Mouse (Mus musculus): ENCODE data around the gene Fryl. TPM values are rescaled to one million over a fixed set of nuclear protein-coding genes. Genes with fewer than 3 reads are reported as not detected.

Fryl gene
- total and polyA plus RNA-seq, 2 experiments from 2014 or later: 17.7 to 53.6 TPM

DNA sequence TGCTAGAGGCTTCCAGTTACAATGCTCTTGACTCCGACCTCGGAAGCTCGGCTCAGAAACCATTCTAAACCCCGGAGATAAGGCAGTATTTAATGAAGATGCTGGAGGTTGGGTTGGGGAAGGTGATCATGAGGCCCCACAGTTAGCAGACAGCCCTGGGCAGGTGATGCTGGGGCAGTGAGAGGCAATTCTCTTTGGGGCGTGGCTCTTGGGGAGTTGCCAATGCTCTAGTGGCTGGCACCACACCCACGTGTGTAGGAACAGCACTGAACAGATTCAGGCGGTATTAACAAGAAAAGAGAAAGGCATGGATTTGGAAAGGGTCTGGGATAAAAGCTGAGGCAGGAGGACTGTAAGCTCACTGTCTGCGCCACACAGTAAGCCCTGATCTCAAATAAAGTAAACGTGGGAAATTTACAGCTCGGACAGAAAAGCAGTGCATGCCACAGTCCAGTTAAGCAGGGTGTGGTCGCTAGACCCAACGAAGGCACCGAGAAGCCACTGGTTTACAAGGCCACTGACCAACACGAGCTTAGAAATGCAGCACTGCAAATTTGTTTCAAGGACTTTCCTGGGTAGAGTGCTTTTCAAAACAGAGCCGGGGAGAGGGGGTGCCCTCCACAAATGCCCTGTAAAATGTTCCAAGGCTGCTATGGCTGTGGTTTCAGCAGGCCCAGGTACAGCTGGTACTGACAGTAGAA is 100.0 kb downstream of the Fryl start:
- H3K27me3 ChIP-seq (ENCODE audit: insufficient read depth, low read length): no peaks in the 10 kb centered on the region
- WGBS: 75% methylated on average over 15 of the region's 15 CpGs
- no peaks in the 10 kb centered on the region for H3K4me1 ChIP-seq (ENCODE audit: insufficient read depth)
- no peak overlapping the region for H3K4me2 ChIP-seq (ENCODE audit: low read depth)
- no peak for TF ChIP-seq CTCF (IDR thresholded peaks at IDR 0.05; ENCODE audit: low read depth)
- no peak overlapping the region for H3K4me3 ChIP-seq (ENCODE audit: low read depth, low read length)
- ATAC-seq (no peak), DNase-seq (no peak)
- no peaks in the 10 kb centered on the region for H3K9me3 ChIP-seq (ENCODE audit: low read length)
- no peaks in the 10 kb centered on the region for H3K36me3 ChIP-seq (ENCODE audit: insufficient read depth)
- H3K27ac ChIP-seq (ENCODE audit: low read depth, low read length): no peak overlapping the region
- no peak overlapping the region for H3K9ac ChIP-seq

DNA sequence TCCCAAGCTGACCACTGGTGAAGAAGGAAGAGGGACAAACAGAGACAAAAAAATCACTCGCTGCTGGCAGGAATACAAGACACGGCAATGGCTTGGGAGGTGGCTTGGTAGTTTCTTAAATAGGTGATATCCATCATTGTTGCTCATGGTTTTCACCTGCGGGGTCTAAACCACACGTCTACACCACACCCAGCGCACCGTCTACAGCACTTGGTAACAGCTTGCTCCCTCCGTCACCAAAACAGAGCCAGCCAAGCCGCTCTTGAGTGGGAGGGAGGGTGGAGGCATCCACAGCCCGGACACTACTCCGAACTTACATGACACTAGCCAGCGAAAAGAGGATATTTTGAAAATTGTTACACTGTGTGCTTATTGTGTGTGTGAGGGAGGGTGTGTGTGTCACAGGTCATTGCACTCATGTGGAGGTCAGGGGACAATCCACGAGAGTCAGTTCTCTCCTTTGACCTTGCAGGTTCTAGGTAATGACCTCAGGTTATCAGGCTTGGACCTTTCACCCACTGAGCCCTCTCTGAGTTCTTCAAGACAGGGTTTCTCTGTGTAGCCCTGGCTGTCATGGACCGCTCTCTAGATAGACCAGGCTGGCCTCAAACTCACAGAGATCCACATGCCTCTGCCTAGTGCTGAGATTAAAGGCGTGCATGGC is 102.5 kb downstream of the Fryl start:
- H3K27ac ChIP-seq (ENCODE audit: low read depth, low read length): no peak overlapping the region
- no peaks in the 10 kb centered on the region for H3K36me3 ChIP-seq (ENCODE audit: insufficient read depth)
- ATAC-seq (no peak), DNase-seq (no peak)
- H3K4me2 ChIP-seq (ENCODE audit: low read depth): no peak overlapping the region
- no peaks in the 10 kb centered on the region for H3K9me3 ChIP-seq (ENCODE audit: low read length)
- no peak for TF ChIP-seq CTCF (IDR thresholded peaks at IDR 0.05; ENCODE audit: low read depth)
- 94% methylated on average over 14 of the region's 14 CpGs for WGBS
- no peaks in the 10 kb centered on the region for H3K4me1 ChIP-seq (ENCODE audit: insufficient read depth)
- no peak overlapping the region for H3K9ac ChIP-seq
- no peaks in the 10 kb centered on the region for H3K27me3 ChIP-seq (ENCODE audit: insufficient read depth, low read length)
- H3K4me3 ChIP-seq (ENCODE audit: low read depth, low read length): no peak overlapping the region

DNA sequence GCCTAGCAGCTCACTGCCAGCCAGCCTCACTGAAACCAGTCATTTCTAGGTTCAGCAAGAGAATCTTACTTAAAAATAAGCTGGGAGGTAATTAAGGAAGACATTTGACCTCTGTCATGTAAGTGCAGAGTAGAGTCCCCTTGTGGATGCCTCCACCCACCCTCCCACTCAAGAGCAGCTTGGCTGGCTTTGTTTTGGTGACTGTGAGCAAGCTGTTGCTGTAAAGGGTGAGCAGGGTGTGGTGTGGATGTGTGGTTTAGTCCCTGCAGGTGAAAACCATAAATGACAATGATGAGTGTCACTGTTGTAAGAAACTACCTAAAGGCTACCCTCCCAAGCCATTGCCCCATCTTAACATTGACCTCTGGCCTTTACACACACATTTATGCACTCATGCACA is 104.2 kb downstream of the Fryl start:
- Histone ChIP-seq H3K27ac (ENCODE audit: low read depth, low read length) (no peak overlapping the region), H3K4me3 (ENCODE audit: low read depth, low read length) (no peak overlapping the region), H3K9me3 (ENCODE audit: low read length) (no peaks in the 10 kb centered on the region), H3K4me1 (ENCODE audit: insufficient read depth) (no peaks in the 10 kb centered on the region), H3K4me2 (ENCODE audit: low read depth) (no peak overlapping the region), H3K9ac (no peak overlapping the region), H3K36me3 (ENCODE audit: insufficient read depth) (no peaks in the 10 kb centered on the region), H3K27me3 (ENCODE audit: insufficient read depth, low read length) (no peaks in the 10 kb centered on the region)
- DNase-seq: no peak
- no peak for TF ChIP-seq CTCF (IDR thresholded peaks at IDR 0.05; ENCODE audit: low read depth)
- no peak for ATAC-seq

DNA sequence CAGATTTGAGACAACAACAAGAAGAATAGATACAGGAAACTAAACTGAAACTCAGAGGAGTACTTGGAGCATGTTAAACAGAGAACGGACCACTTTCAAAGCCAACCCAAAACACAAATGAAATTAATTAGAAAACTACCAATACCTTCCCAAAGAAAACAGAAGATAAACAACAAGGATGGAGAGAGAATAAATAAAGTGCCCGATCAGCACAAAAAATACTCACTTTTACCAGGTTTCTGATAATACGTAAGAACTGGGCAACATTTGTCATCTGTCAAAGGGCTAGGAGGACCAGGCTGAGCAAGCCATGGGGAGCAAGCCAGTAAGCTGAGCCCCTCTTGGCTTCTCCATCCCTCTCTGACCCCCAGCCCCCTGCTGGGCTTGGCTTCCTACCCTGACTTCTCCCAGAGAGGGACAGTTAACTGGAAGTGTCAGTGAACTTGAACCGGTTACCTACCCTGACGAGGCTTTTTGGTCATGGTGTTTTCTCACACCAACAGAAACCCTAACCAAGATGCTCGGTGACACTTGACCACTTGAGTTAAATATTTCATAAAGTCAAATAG is 105.5 kb downstream of the Fryl start:
- 90% methylated on average over 6 of the region's 6 CpGs for WGBS
- Histone ChIP-seq H3K9me3 (ENCODE audit: low read length) (no peaks in the 10 kb centered on the region), H3K27ac (ENCODE audit: low read depth, low read length) (no peak overlapping the region), H3K36me3 (ENCODE audit: insufficient read depth) (no peaks in the 10 kb centered on the region; the same call in 1 of the 2 replicates), H3K4me2 (ENCODE audit: low read depth) (no peak overlapping the region), H3K9ac (no peak overlapping the region), H3K4me3 (ENCODE audit: low read depth, low read length) (no peak overlapping the region), H3K27me3 (ENCODE audit: insufficient read depth, low read length) (no peaks in the 10 kb centered on the region), H3K4me1 (ENCODE audit: insufficient read depth) (no peaks in the 10 kb centered on the region)
- DNase-seq: no peak
- no peak for TF ChIP-seq CTCF (IDR thresholded peaks at IDR 0.05; ENCODE audit: low read depth)
- ATAC-seq: no peak

DNA sequence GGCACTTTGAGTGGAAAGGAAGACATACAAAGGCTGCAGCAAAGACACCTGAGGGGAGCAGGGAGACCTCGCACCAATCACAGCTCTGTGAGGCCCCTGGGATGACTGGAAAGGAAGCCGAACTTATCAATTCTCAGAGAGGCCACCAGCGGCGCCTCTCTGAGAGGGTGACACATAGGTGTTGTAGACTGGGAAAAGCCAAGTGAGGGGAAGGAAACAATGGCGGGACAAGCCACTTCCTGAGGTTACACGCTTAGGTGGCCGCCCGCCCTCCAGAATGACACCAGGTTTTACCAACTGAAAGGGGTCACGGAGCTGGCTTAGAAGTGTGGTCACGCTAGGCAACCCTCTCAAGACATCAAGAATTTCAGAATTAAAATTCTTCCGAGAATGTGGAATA is 111.4 kb downstream of the Fryl start:
- H3K27me3 ChIP-seq (ENCODE audit: insufficient read depth, low read length): no peaks in the 10 kb centered on the region
- no peak overlapping the region for H3K4me2 ChIP-seq (ENCODE audit: low read depth)
- peaks cover 6% of the 10 kb centered on the region; the same call in 1 of the 2 replicates for H3K36me3 ChIP-seq (ENCODE audit: insufficient read depth)
- no peak for TF ChIP-seq CTCF (IDR thresholded peaks at IDR 0.05; ENCODE audit: low read depth)
- ATAC-seq (no peak), DNase-seq (no peak)
- WGBS: 96% methylated on average over 11 of the region's 11 CpGs
- no peaks in the 10 kb centered on the region for H3K9me3 ChIP-seq (ENCODE audit: low read length)
- no peak overlapping the region for H3K9ac ChIP-seq
- no peak overlapping the region for H3K27ac ChIP-seq (ENCODE audit: low read depth, low read length)
- no peak overlapping the region for H3K4me3 ChIP-seq (ENCODE audit: low read depth, low read length)
- H3K4me1 ChIP-seq (ENCODE audit: insufficient read depth): no peaks in the 10 kb centered on the region

DNA sequence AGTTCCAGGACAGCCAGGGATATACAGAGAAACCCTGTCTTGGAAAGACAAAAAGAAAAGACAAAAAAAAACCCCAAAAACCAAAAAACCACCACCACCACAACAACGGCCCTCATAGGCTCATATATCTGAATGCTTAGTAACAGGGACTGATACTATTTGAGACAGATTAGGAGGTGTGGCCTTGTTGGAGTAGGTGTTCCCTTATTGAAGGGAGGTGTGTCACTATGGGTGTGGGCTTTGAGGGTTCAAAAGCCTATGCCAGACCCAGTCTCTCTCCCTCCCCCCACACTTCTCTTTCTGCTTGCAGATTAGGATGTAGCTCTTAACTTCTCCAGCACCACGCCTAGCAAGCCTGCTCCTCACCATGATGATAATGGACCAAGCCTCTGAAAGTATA is 114.7 kb downstream of the Fryl start:
- no peaks in the 10 kb centered on the region for H3K4me1 ChIP-seq (ENCODE audit: insufficient read depth)
- no peak overlapping the region for H3K9ac ChIP-seq
- ATAC-seq (no peak), DNase-seq (no peak)
- no peak overlapping the region for H3K4me2 ChIP-seq (ENCODE audit: low read depth)
- H3K9me3 ChIP-seq (ENCODE audit: low read length): no peaks in the 10 kb centered on the region
- WGBS: 100% methylated on average over 2 of the region's 2 CpGs
- no peak for TF ChIP-seq CTCF (IDR thresholded peaks at IDR 0.05; ENCODE audit: low read depth)
- H3K27me3 ChIP-seq (ENCODE audit: insufficient read depth, low read length): no peaks in the 10 kb centered on the region
- H3K27ac ChIP-seq (ENCODE audit: low read depth, low read length): no peak overlapping the region
- no peak overlapping the region for H3K4me3 ChIP-seq (ENCODE audit: low read depth, low read length)
- H3K36me3 ChIP-seq (ENCODE audit: insufficient read depth): peaks cover 6% of the 10 kb centered on the region; the same call in 1 of the 2 replicates

DNA sequence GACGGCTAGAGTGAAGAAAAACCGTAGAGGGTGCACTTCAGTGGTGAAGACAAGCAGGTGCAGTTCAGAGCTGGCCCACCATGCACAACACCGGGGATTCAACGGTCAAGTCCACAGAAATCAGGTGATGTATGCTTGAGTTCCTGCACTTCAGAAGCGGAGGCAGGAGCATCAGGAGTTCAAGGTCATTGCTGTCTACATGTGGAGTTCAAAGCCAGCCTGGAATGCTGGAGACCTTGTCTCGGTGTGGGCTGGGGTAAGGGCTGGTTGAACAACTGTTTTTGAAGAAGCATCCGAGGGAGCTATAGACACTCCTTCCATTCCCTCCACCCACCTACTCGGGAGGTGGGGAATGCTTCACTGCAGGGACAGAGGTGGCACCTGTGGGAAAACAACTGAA is 115.3 kb downstream of the Fryl start:
- 94% methylated on average over 8 of the region's 8 CpGs for WGBS
- TF ChIP-seq CTCF (IDR thresholded peaks at IDR 0.05; ENCODE audit: low read depth): no peak
- no peaks in the 10 kb centered on the region for H3K9me3 ChIP-seq (ENCODE audit: low read length)
- no peaks in the 10 kb centered on the region for H3K27me3 ChIP-seq (ENCODE audit: insufficient read depth, low read length)
- no peak overlapping the region for H3K4me2 ChIP-seq (ENCODE audit: low read depth)
- DNase-seq: no peak
- no peak for ATAC-seq
- no peaks in the 10 kb centered on the region for H3K4me1 ChIP-seq (ENCODE audit: insufficient read depth)
- no peak overlapping the region for H3K9ac ChIP-seq
- H3K36me3 ChIP-seq (ENCODE audit: insufficient read depth): peaks cover 6% of the 10 kb centered on the region; the same call in 1 of the 2 replicates
- H3K27ac ChIP-seq (ENCODE audit: low read depth, low read length): no peak overlapping the region
- H3K4me3 ChIP-seq (ENCODE audit: low read depth, low read length): no peak overlapping the region
